Mouse (Mus musculus) midbrain, embryonic 14.5 days (tissue): Measurements from ENCODE around the gene Dctn5. TPM values are rescaled to one million over a fixed set of nuclear protein-coding genes. Genes with fewer than 3 reads are reported as not detected.

ENCODE experiments used
- ATAC-seq: fragments of 200-750 bp; cut with Nextera tagmentation; 2 replicates; pipeline ENCODE4 v1.8.0; 2017; ENCODE audit warnings: moderate number of reproducible peaks, moderate library complexity; ENCODE audit not compliant: low FRiP score, low TSS enrichment
- DNase-seq: peaks from one replicate; pipeline ENCODE4 v3.0.0-alpha.2; 2015
- H3K27ac ChIP-seq: fragments of 300-500 bp; sonication (generic); replicated peaks from 2 replicates; pipeline ENCODE4 v1.5.1; 2014; ENCODE audit warnings: mild to moderate bottlenecking, low read depth, low read length, moderate library complexity
- H3K27me3 ChIP-seq: fragments of 300-500 bp; sonication (generic); 2 replicates; pipeline ENCODE4 v1.6.1; 2014; ENCODE audit warnings: low read length, control low read depth, mixed read lengths; ENCODE audit not compliant: control insufficient read depth, insufficient read depth
- H3K36me3 ChIP-seq: fragments of 300-500 bp; sonication (generic); 2 replicates; pipeline ENCODE4 v1.6.1; 2014; ENCODE audit warnings: low read length, control low read depth; ENCODE audit not compliant: control insufficient read depth, insufficient read depth
- H3K4me1 ChIP-seq: fragments of 300-500 bp; sonication (generic); 2 replicates; pipeline ENCODE4 v1.6.1; 2014; ENCODE audit warnings: mild to moderate bottlenecking, antibody characterized with exemption, low read length, control low read depth; ENCODE audit not compliant: control insufficient read depth, insufficient read depth
- H3K4me2 ChIP-seq: fragments of 300-500 bp; sonication (generic); 2 replicates; pipeline ENCODE4 v1.6.1; 2014; ENCODE audit warnings: mild to moderate bottlenecking, low read length, moderate library complexity
- H3K4me3 ChIP-seq: fragments of 300-500 bp; sonication (generic); replicated peaks from 2 replicates; pipeline ENCODE4 v1.5.1; 2014; ENCODE audit warnings: low read depth, low read length
- H3K9ac ChIP-seq: fragments of 300-500 bp; sonication (generic); replicated peaks from 2 replicates; pipeline ENCODE4 v1.6.1; 2014; ENCODE audit warnings: mild to moderate bottlenecking, low read length, moderate library complexity
- H3K9me3 ChIP-seq: fragments of 300-500 bp; sonication (generic); 2 replicates; pipeline ENCODE4 v1.6.1; 2016; ENCODE audit warnings: low read length, control low read depth, mixed read lengths; ENCODE audit not compliant: control insufficient read depth
- WGBS: fragments of 180-500 bp; shearing (Covaris S2); extraction: QIAGEN DNeasy Blood & Tissue Kit; methylation state at CpG from one replicate; pipeline ENCODE4 v1.1.7; 2014; 5-methylcytosine and 5-hydroxymethylcytosine counted together
- polyA plus RNA-seq: library from polyadenylated mRNA; unstranded; fragments of >200 nt; fragmentation: Nextera tagmentation; extraction: Ambion mirVana; gene quantifications from 2 replicates; pipeline ENCODE4 v1.2.1, GENCODE M21; 2014

Dctn5 gene
- polyA plus RNA-seq, 1 experiment from 2014 or later = 167 TPM

GRCm38 (mm10) chr7:122171613-122172012 lies 38.8 kb downstream of the Dctn5 start:
- WGBS = 84% methylated on average over 10 of the region's 10 CpGs
- H3K4me1 ChIP-seq = no peaks in the 10 kb centered on the region
- DNase-seq = no peak

GRCm38 (mm10) chr7:122180720-122181119 lies 47.9 kb downstream of the Dctn5 start:
- Histone ChIP-seq H3K4me1 (no peaks in the 10 kb centered on the region), H3K27me3 (no peaks in the 10 kb centered on the region), H3K27ac (no peak overlapping the region), H3K4me3 (no peak overlapping the region), H3K4me2 (no peak overlapping the region), H3K9ac (no peak overlapping the region), H3K36me3 (no peaks in the 10 kb centered on the region), H3K9me3 (no peaks in the 10 kb centered on the region)
- DNase-seq (no peak), ATAC-seq (no peak)
- WGBS = 87% methylated on average over 7 of the region's 7 CpGs

More at GRCm38 (mm10) chr7:122171613-122172012, 38.8 kb downstream of the Dctn5 start:
- Histone ChIP-seq H3K9me3 (no peaks in the 10 kb centered on the region), H3K27ac (no peak overlapping the region), H3K4me3 (no peak overlapping the region), H3K27me3 (no peaks in the 10 kb centered on the region), H3K36me3 (peaks cover 24% of the 10 kb centered on the region; the same call in 1 of the 2 replicates), H3K9ac (no peak overlapping the region), H3K4me2 (no peak overlapping the region)
- ATAC-seq = no peak

GRCm38 (mm10) chr7:122184569-122184968 lies 51.7 kb downstream of the Dctn5 start:
- 82% methylated on average over 5 of the region's 5 CpGs for WGBS
- H3K9ac ChIP-seq = no peak overlapping the region
- H3K27me3 ChIP-seq = no peaks in the 10 kb centered on the region
- DNase-seq (no peak), ATAC-seq (no peak)
- H3K4me2 ChIP-seq = no peak overlapping the region
- H3K4me1 ChIP-seq = no peaks in the 10 kb centered on the region
- no peak overlapping the region for H3K27ac ChIP-seq
- H3K9me3 ChIP-seq = no peaks in the 10 kb centered on the region
- H3K4me3 ChIP-seq = no peak overlapping the region
- H3K36me3 ChIP-seq = no peaks in the 10 kb centered on the region

DNA sequence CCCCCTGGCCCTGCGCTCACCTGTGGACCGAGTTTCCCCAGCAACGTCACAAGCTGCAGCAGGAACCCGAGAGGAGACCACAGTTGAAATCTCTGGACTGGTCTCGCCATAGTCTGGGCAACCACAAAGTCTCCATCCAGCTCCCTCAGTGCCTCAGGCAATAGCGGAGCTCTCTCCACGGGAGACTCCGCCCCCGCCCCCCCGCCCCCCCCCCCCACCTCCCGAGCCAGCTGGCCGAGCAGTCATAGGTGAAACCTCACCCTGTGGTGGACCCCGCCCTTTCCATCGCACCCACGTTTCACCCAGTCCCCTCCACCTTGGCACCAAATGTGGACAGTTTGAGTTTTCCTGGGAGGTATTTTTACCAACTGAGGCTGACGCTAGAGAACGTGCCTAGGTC lies 53.2 kb downstream of the Dctn5 start, which contains the start of gene Ern2:
Gene Ern2, minus strand, starts transcription at position 165 of the 400 bp plus-strand sequence.
- H3K27me3 ChIP-seq = no peaks in the 10 kb centered on the region
- peak within 1 kb of the TSS; percentile 32 for H3K4me2 ChIP-seq
- no peak within 1 kb of the TSS for H3K4me3 ChIP-seq
- no peaks in the 10 kb centered on the region for H3K9me3 ChIP-seq
- H3K36me3 ChIP-seq = no peaks in the 10 kb centered on the region
- ATAC-seq = no peak
- H3K4me1 ChIP-seq = no peaks in the 10 kb centered on the region
- 25% methylated on average over 17 of the region's 17 CpGs for WGBS
- DNase-seq = no peak
- H3K27ac ChIP-seq = no peak within 1 kb of the TSS
- no peak within 1 kb of the TSS; the same call in 1 of the 2 replicates for H3K9ac ChIP-seq

GRCm38 (mm10) chr7:122189484-122189883 lies 56.6 kb downstream of the Dctn5 start:
- no peak overlapping the region for H3K27ac ChIP-seq
- no peak overlapping the region for H3K4me3 ChIP-seq
- no peak for ATAC-seq
- H3K4me1 ChIP-seq = no peaks in the 10 kb centered on the region
- no peaks in the 10 kb centered on the region for H3K36me3 ChIP-seq
- peak; percentile 79 for DNase-seq
- H3K9me3 ChIP-seq = no peaks in the 10 kb centered on the region
- no peak overlapping the region for H3K4me2 ChIP-seq
- H3K27me3 ChIP-seq = no peaks in the 10 kb centered on the region
- 27% methylated on average over 7 of the region's 7 CpGs for WGBS
- no peak overlapping the region for H3K9ac ChIP-seq

DNA sequence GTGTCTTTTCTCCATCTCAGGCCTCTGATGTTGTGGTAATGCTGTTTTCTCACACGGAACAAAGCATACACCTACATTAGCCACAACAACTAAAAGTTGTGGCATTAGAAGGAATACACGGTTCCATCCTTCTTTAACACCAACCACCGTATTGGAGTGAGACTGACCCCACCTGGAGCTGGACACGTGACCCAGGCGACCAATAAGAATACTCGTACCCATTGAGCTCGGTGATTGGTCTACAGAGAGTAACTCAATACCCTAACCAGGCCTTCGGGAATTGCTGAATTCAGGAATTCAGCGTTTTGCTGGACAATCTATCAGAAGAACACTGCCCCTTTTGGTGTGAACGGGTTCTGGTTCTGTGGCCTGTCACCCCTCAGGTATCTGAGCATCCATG lies 58.3 kb downstream of the Dctn5 start:
- Histone ChIP-seq H3K9ac (no peak overlapping the region), H3K27me3 (no peaks in the 10 kb centered on the region), H3K4me1 (no peaks in the 10 kb centered on the region), H3K27ac (no peak overlapping the region), H3K4me2 (no peak overlapping the region), H3K36me3 (no peaks in the 10 kb centered on the region), H3K4me3 (no peak overlapping the region), H3K9me3 (no peaks in the 10 kb centered on the region)
- DNase-seq (no peak), ATAC-seq (no peak)
- 65% methylated on average over 10 of the region's 10 CpGs for WGBS

DNA sequence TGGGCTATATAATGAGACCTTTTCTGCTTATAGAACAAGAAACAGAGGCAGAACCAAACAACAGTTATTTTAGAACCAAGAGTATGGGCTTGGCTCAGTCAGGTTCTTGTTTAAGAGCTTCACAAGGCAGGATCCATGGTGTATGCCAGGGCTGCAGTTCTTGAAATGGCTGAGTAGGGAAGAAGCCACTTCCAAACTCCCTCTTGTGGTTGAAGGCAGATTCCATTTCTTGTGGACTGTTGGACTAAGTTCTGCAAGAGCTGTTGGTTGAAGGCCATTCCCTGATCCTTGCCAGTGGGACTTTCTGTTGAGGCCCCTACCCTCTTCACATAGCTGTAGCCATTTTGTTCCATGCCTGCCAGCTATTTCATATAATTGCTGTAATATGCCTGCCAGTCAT lies 61.1 kb downstream of the Dctn5 start:
- no peaks in the 10 kb centered on the region for H3K36me3 ChIP-seq

GRCm38 (mm10) chr7:122196771-122197170 lies 63.9 kb downstream of the Dctn5 start:
- H3K9me3 ChIP-seq = no peaks in the 10 kb centered on the region
- ATAC-seq (no peak), DNase-seq (no peak)
- H3K4me3 ChIP-seq = no peak overlapping the region
- H3K9ac ChIP-seq = no peak overlapping the region
- no peaks in the 10 kb centered on the region for H3K27me3 ChIP-seq
- H3K4me2 ChIP-seq = no peak overlapping the region
- no peak overlapping the region for H3K27ac ChIP-seq
- H3K36me3 ChIP-seq = no peaks in the 10 kb centered on the region
- 90% methylated on average over 9 of the region's 9 CpGs for WGBS
- H3K4me1 ChIP-seq = no peaks in the 10 kb centered on the region

More for the DNA sequence above, 61.1 kb downstream of the Dctn5 start:
- Histone ChIP-seq H3K4me3 (no peak overlapping the region), H3K27me3 (no peaks in the 10 kb centered on the region), H3K9ac (no peak overlapping the region), H3K27ac (no peak overlapping the region), H3K9me3 (no peaks in the 10 kb centered on the region), H3K4me2 (no peak overlapping the region), H3K4me1 (no peaks in the 10 kb centered on the region)
- ATAC-seq (no peak), DNase-seq (no peak)

- 49% methylated on average over 4 of the region's 4 CpGs for WGBS
- H3K4me2 ChIP-seq = no peak overlapping the region
- no peak overlapping the region for H3K27ac ChIP-seq
- no peaks in the 10 kb centered on the region for H3K27me3 ChIP-seq
- ATAC-seq (no peak), DNase-seq (peak; percentile 79)
- no peak overlapping the region for H3K4me3 ChIP-seq
- no peaks in the 10 kb centered on the region for H3K9me3 ChIP-seq
- no peak overlapping the region for H3K9ac ChIP-seq
- H3K4me1 ChIP-seq = no peaks in the 10 kb centered on the region
- no peaks in the 10 kb centered on the region for H3K36me3 ChIP-seq
Observed at GRCm38 (mm10) chr7:122197306-122197705, 64.5 kb downstream of the Dctn5 start.
